Mouse (Mus musculus) limb, embryonic 11.5 days (tissue): ENCODE measurements around the gene Slc38a9. TPM values are rescaled to one million over a fixed set of nuclear protein-coding genes. Genes with fewer than 3 reads are reported as not detected.
A peak's percentile ranks its signal among the peaks of the same experiment; 100 is the strongest.

Experiments used
- ATAC-seq: fragments of 200-750 bp; cut with Nextera tagmentation; 2 replicates; pipeline ENCODE4 v1.8.0; 2017; ENCODE audit warnings: low read depth; ENCODE audit not compliant: insufficient number of reproducible peaks, low FRiP score, low TSS enrichment
- DNase-seq: peaks from one replicate; pipeline ENCODE4 v3.0.0-alpha.2; 2015; ENCODE audit warnings: low spot score
- H3K27ac ChIP-seq: fragments of 300-500 bp; sonication (generic); replicated peaks from 2 replicates; pipeline ENCODE4 v1.5.1; 2014; ENCODE audit warnings: low read depth, mild to moderate bottlenecking, low read length
- H3K27me3 ChIP-seq: fragments of 300-500 bp; sonication (generic); 2 replicates; pipeline ENCODE4 v1.6.1; 2014; ENCODE audit warnings: mild to moderate bottlenecking, low read length, mixed read lengths; ENCODE audit not compliant: control insufficient read depth, insufficient read depth
- H3K36me3 ChIP-seq: fragments of 300-500 bp; sonication (generic); 2 replicates; pipeline ENCODE4 v1.6.1; 2014; ENCODE audit warnings: mild to moderate bottlenecking, low read length, moderate library complexity, mixed read lengths; ENCODE audit not compliant: control insufficient read depth, insufficient read depth
- H3K4me1 ChIP-seq: fragments of 300-500 bp; sonication (generic); 2 replicates; pipeline ENCODE4 v1.6.1; 2014; ENCODE audit warnings: low read length, mixed read lengths; ENCODE audit not compliant: control insufficient read depth, insufficient read depth
- H3K4me2 ChIP-seq: fragments of 300-500 bp; sonication (generic); 2 replicates; pipeline ENCODE4 v1.6.1; 2014; ENCODE audit warnings: low read depth, mild to moderate bottlenecking, moderate library complexity; ENCODE audit not compliant: severe bottlenecking
- H3K4me3 ChIP-seq: fragments of 300-500 bp; sonication (generic); 2 replicates; pipeline ENCODE4 v1.5.1; 2014; ENCODE audit warnings: low read depth, low read length
- H3K9ac ChIP-seq: fragments of 300-500 bp; sonication (generic); 2 replicates; pipeline ENCODE4 v1.6.1; 2014; ENCODE audit warnings: mild to moderate bottlenecking, low read length
- H3K9me3 ChIP-seq: fragments of 300-500 bp; sonication (generic); 2 replicates; pipeline ENCODE4 v1.6.1; 2016; ENCODE audit warnings: low read length; ENCODE audit not compliant: control insufficient read depth
- WGBS: fragments of 180-500 bp; shearing (Covaris S2); extraction: QIAGEN DNeasy Blood & Tissue Kit; methylation state at CpG from one replicate; pipeline ENCODE4 v1.1.7; 2014; 5-methylcytosine and 5-hydroxymethylcytosine counted together
- polyA plus RNA-seq: library from polyadenylated mRNA; unstranded; fragments of >200 nt; fragmentation: Nextera tagmentation; extraction: Ambion mirVana; gene quantifications from 2 replicates; pipeline ENCODE4 v1.2.1, GENCODE M21; 2014

Gene Slc38a9
- 11.7 and 13.2 TPM in 2 replicates for polyA plus RNA-seq

GRCm38 (mm10) chr13:112660574-112661381, at the start of gene Slc38a9:
Slc38a9 (plus strand) TSS chr13:112660751.
- Histone ChIP-seq H3K36me3 (no peaks in the 10 kb centered on the region), H3K4me1 (no peaks in the 10 kb centered on the region), H3K27me3 (no peaks in the 10 kb centered on the region), H3K4me2 (peak within 1 kb of the TSS; percentile 81), H3K4me3 (peak within 1 kb of the TSS; percentile 54), H3K9me3 (no peaks in the 10 kb centered on the region), H3K27ac (no peak within 1 kb of the TSS), H3K9ac (peak within 1 kb of the TSS; percentile 55)
- 1% methylated on average over 33 of the region's 33 CpGs for WGBS
- ATAC-seq (peak; percentile 99), DNase-seq (peak; percentile 94)

DNA sequence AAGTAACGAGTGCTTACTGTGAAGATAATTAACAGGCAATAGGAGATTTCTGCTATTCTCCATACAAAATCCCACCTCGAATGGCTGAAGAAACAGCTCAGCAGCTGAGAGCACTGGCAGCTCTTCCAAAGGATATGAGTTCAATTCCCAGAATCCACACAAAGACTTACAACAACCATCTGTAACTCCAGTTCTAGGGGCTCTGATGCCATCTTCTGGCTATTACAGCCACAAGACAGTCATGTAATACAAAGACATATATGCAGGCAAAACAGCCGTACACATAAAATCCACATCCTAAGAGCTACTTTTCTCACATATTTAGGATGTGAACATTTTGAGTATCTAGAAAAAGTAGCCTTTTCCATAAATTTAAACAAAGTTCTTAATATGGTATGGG, 39.0 kb upstream of the Slc38a9 start:
- no peak for DNase-seq
- ATAC-seq = no peak
- no peak overlapping the region for H3K4me3 ChIP-seq
- H3K4me2 ChIP-seq = no peak overlapping the region
- no peaks in the 10 kb centered on the region for H3K36me3 ChIP-seq
- H3K27ac ChIP-seq = no peak overlapping the region
- no peaks in the 10 kb centered on the region for H3K9me3 ChIP-seq
- no peaks in the 10 kb centered on the region for H3K27me3 ChIP-seq
- 47% methylated on average over 3 of the region's 3 CpGs for WGBS
- no peaks in the 10 kb centered on the region for H3K4me1 ChIP-seq
- H3K9ac ChIP-seq = no peak overlapping the region

- Histone ChIP-seq H3K27ac (no peak overlapping the region), H3K9ac (no peak overlapping the region), H3K4me1 (no peaks in the 10 kb centered on the region), H3K27me3 (no peaks in the 10 kb centered on the region), H3K9me3 (no peaks in the 10 kb centered on the region), H3K4me2 (no peak overlapping the region), H3K4me3 (no peak overlapping the region), H3K36me3 (no peaks in the 10 kb centered on the region)
- DNase-seq (no peak), ATAC-seq (no peak)
- WGBS = 58% methylated on average over 7 of the region's 7 CpGs
Measured at GRCm38 (mm10) chr13:112623656-112624055, 36.9 kb upstream of the Slc38a9 start.

GRCm38 (mm10) chr13:112624622-112625021, 35.9 kb upstream of the Slc38a9 start:
- Histone ChIP-seq H3K27ac (no peak overlapping the region), H3K4me2 (no peak overlapping the region), H3K9me3 (no peaks in the 10 kb centered on the region), H3K4me3 (no peak overlapping the region), H3K4me1 (no peaks in the 10 kb centered on the region), H3K9ac (no peak overlapping the region), H3K36me3 (no peaks in the 10 kb centered on the region), H3K27me3 (no peaks in the 10 kb centered on the region)
- DNase-seq (no peak), ATAC-seq (no peak)
- WGBS = 76% methylated on average over 3 of the region's 3 CpGs

DNA sequence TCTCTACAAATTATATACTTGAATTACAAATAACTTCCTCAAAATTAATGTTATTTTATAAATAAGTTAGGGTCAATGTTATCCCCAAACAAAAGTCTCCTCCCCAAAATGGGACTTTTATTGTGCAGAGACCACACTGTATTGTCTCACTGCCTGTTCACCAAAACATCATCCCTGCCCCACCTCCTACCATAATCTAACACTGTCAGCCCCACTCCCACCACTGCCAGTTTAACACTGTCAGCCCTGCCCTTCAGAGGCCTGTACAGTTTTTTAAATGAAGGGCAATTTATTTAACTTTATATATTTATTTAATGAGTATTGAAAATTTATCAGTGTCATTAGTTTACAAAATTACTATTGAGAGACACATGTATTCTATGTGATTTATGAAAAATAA, 35.0 kb upstream of the Slc38a9 start:
- Histone ChIP-seq H3K27ac (no peak overlapping the region), H3K9me3 (no peaks in the 10 kb centered on the region), H3K4me1 (no peaks in the 10 kb centered on the region), H3K4me2 (no peak overlapping the region), H3K4me3 (no peak overlapping the region), H3K36me3 (no peaks in the 10 kb centered on the region), H3K9ac (no peak overlapping the region), H3K27me3 (no peaks in the 10 kb centered on the region)
- DNase-seq (no peak), ATAC-seq (no peak)

- Histone ChIP-seq H3K9ac (no peak overlapping the region), H3K4me3 (no peak overlapping the region), H3K9me3 (no peaks in the 10 kb centered on the region), H3K36me3 (no peaks in the 10 kb centered on the region), H3K4me1 (no peaks in the 10 kb centered on the region), H3K27ac (no peak overlapping the region), H3K4me2 (no peak overlapping the region), H3K27me3 (no peaks in the 10 kb centered on the region)
- 82% methylated on average over 7 of the region's 7 CpGs for WGBS
- DNase-seq = no peak
- ATAC-seq = no peak
Measured at GRCm38 (mm10) chr13:112635174-112635837, 25.2 kb upstream of the Slc38a9 start.

DNA sequence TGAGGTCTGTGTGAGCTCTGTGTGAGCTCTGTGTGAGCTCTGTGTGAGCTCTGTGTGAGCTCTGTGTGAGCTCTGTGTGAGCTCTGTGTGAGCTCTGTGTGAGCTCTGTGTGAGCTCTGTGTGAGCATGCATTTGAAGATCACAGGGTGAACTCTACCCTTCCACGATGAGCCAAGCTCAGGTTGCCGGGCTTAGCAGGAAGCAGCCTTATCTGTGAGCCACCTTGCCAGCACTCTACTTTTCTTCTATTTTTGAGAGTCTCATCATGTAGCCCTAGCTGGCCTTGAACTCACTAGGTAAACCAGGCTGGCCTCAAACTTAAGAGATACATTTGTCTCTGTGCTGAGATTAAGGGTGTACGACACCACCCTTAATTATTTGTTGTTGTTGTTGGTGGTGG, 24.1 kb upstream of the Slc38a9 start:
- H3K9me3 ChIP-seq = no peaks in the 10 kb centered on the region
- no peaks in the 10 kb centered on the region; the same call in 1 of the 2 replicates for H3K36me3 ChIP-seq
- DNase-seq = no peak
- no peak overlapping the region for H3K27ac ChIP-seq
- no peak overlapping the region for H3K9ac ChIP-seq
- no peaks in the 10 kb centered on the region for H3K4me1 ChIP-seq
- no peak for ATAC-seq
- no peak overlapping the region for H3K4me2 ChIP-seq
- 53% methylated on average over 3 of the region's 3 CpGs for WGBS
- H3K27me3 ChIP-seq = no peaks in the 10 kb centered on the region
- H3K4me3 ChIP-seq = no peak overlapping the region

DNA sequence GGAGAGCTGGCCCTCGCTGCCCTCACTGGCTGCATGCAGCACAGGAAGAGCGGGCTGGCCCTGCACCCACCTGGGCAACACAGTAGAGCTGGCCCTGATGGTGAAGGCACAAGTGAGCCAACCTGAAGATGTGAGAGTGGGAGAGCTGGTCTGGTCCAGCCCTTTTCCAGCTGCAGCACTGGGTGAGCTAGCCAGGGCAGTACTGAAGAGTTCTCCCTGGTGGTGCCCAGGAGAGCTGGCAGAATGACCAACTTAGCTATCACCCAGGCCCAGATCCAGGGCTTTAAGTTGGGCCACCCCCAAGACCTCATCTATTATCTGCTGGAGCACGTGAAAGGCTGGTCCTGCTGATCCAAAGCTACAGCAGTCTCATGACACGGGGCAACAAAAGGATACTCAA, 21.4 kb upstream of the Slc38a9 start:
- H3K4me3 ChIP-seq = no peak overlapping the region
- DNase-seq = no peak
- no peaks in the 10 kb centered on the region for H3K4me1 ChIP-seq
- no peaks in the 10 kb centered on the region for H3K9me3 ChIP-seq
- no peak overlapping the region for H3K27ac ChIP-seq
- WGBS = 72% methylated on average over 4 of the region's 4 CpGs
- H3K27me3 ChIP-seq = no peaks in the 10 kb centered on the region
- no peak overlapping the region for H3K4me2 ChIP-seq
- H3K36me3 ChIP-seq = no peaks in the 10 kb centered on the region; the same call in 1 of the 2 replicates
- ATAC-seq = no peak
- H3K9ac ChIP-seq = no peak overlapping the region
